Mouse (Mus musculus) forebrain, embryonic 13.5 days (tissue): Measurements from ENCODE around the gene Mettl11b. TPM values are rescaled to one million over a fixed set of nuclear protein-coding genes. Genes with fewer than 3 reads are reported as not detected.
"Not testable (repeated sequence)": the region's sequence is repeated elsewhere in the genome, so short reads cannot be mapped to it uniquely, and the experiment has no call there.

Experiments used
- ATAC-seq: fragments of 200-750 bp; cut with Nextera tagmentation; 2 replicates; pipeline ENCODE4 v1.8.0; 2017
- H3K27ac ChIP-seq: fragments of 300-500 bp; sonication (generic); 2 replicates; pipeline ENCODE4 v1.5.1; 2015; ENCODE audit warnings: inconsistent platforms, mild to moderate bottlenecking, moderate library complexity
- H3K27me3 ChIP-seq: fragments of 300-500 bp; sonication (generic); 2 replicates; pipeline ENCODE4 v1.6.1; 2015; ENCODE audit warnings: mild to moderate bottlenecking, inconsistent platforms
- H3K36me3 ChIP-seq: fragments of 300-500 bp; sonication (generic); 2 replicates; pipeline ENCODE4 v1.6.1; 2015; ENCODE audit warnings: mild to moderate bottlenecking, inconsistent platforms; ENCODE audit not compliant: poor library complexity, severe bottlenecking
- H3K4me1 ChIP-seq: fragments of 300-500 bp; sonication (generic); 2 replicates; pipeline ENCODE4 v1.6.1; 2015; ENCODE audit warnings: inconsistent platforms
- H3K4me2 ChIP-seq: fragments of 300-500 bp; sonication (generic); 2 replicates; pipeline ENCODE4 v1.6.1; 2015; ENCODE audit warnings: inconsistent platforms, mild to moderate bottlenecking, moderate library complexity
- H3K4me3 ChIP-seq: fragments of 300-500 bp; sonication (generic); 2 replicates; pipeline ENCODE4 v1.5.1; 2015; ENCODE audit warnings: mild to moderate bottlenecking, inconsistent platforms
- H3K9ac ChIP-seq: fragments of 300-500 bp; sonication (generic); 2 replicates; pipeline ENCODE4 v1.6.1; 2015; ENCODE audit warnings: mild to moderate bottlenecking, inconsistent platforms
- H3K9me3 ChIP-seq: fragments of 300-500 bp; sonication (generic); replicated peaks from 2 replicates; pipeline ENCODE4 v1.6.1; 2016; ENCODE audit warnings: inconsistent platforms
- WGBS: fragments of 180-500 bp; shearing (Covaris S2); methylation state at CpG from one replicate; pipeline ENCODE4 v1.1.7; 2015; 5-methylcytosine and 5-hydroxymethylcytosine counted together
- polyA plus RNA-seq: library from polyadenylated mRNA; unstranded; fragments of >200 nt; fragmentation: Nextera tagmentation; extraction: Ambion mirVana; gene quantifications from 2 replicates; pipeline ENCODE4 v1.2.1, GENCODE M21; 2015

Mettl11b gene
- polyA plus RNA-seq: 0.70 and 0.98 TPM in 2 replicates

- Histone ChIP-seq H3K4me3 (peak within 1 kb of the TSS; percentile 20; the same call in 1 of the 2 replicates), H3K9ac (peak within 1 kb of the TSS; percentile 43; the same call in 1 of the 2 replicates), H3K4me2 (peak within 1 kb of the TSS; percentile 55)
These were observed at the start of gene Mettl11b for GRCm38 (mm10) chr1:163725106-163725759. Mettl11b (minus strand) TSS chr1:163725232.

GRCm38 (mm10) chr1:163757462-163758207, 32.6 kb upstream of the Mettl11b start:
- Histone ChIP-seq H3K9ac (no peak overlapping the region), H3K4me3 (no peak overlapping the region), H3K27me3 (no peaks in the 10 kb centered on the region), H3K27ac (no peak overlapping the region), H3K36me3 (no peaks in the 10 kb centered on the region), H3K4me2 (no peak overlapping the region), H3K9me3 (no peaks in the 10 kb centered on the region), H3K4me1 (no peaks in the 10 kb centered on the region)
- no peak for ATAC-seq
- WGBS: 86% methylated on average over 10 of the region's 10 CpGs

More at GRCm38 (mm10) chr1:163725106-163725759, at the start of gene Mettl11b:
- Histone ChIP-seq H3K36me3 (no peaks in the 10 kb centered on the region), H3K4me1 (peaks cover 15% of the 10 kb centered on the region), H3K27me3 (no peaks in the 10 kb centered on the region), H3K27ac (0 out of 2 replicates have a peak within 1 kb of the TSS, but pooled peaks have one; percentile 19), H3K9me3 (no peaks in the 10 kb centered on the region)
- peak; percentile 95 for ATAC-seq
- 13% methylated on average over 9 of the region's 9 CpGs for WGBS

GRCm38 (mm10) chr1:163751360-163751992, 26.4 kb upstream of the Mettl11b start:
- 63% methylated on average over 4 of the region's 4 CpGs for WGBS
- H3K4me3 ChIP-seq: no peak overlapping the region
- H3K4me1 ChIP-seq: no peaks in the 10 kb centered on the region
- peak; percentile 69; the same call in 1 of the 2 replicates for ATAC-seq
- no peak overlapping the region for H3K4me2 ChIP-seq
- H3K9me3 ChIP-seq: no peaks in the 10 kb centered on the region
- no peak overlapping the region for H3K27ac ChIP-seq
- H3K27me3 ChIP-seq: no peaks in the 10 kb centered on the region
- H3K9ac ChIP-seq: no peak overlapping the region
- H3K36me3 ChIP-seq: no peaks in the 10 kb centered on the region

- no peaks in the 10 kb centered on the region for H3K36me3 ChIP-seq
- H3K4me2 ChIP-seq: no peak overlapping the region
- H3K27ac ChIP-seq: no peak overlapping the region
- H3K27me3 ChIP-seq: no peaks in the 10 kb centered on the region
- H3K9ac ChIP-seq: no peak overlapping the region
- no peaks in the 10 kb centered on the region for H3K9me3 ChIP-seq
- H3K4me3 ChIP-seq: no peak overlapping the region
- no peak for ATAC-seq
- WGBS: 86% methylated on average over 1 of the region's 1 CpGs
- no peaks in the 10 kb centered on the region for H3K4me1 ChIP-seq
These were observed 12.2 kb upstream of the Mettl11b start for GRCm38 (mm10) chr1:163737239-163737533.

GRCm38 (mm10) chr1:163736441-163737238, 11.6 kb upstream of the Mettl11b start:
- WGBS: 84% methylated on average over 10 of the region's 10 CpGs
- ATAC-seq: no peak
- Histone ChIP-seq H3K4me3 (no peak overlapping the region), H3K4me1 (no peaks in the 10 kb centered on the region), H3K9me3 (no peaks in the 10 kb centered on the region), H3K9ac (no peak overlapping the region), H3K27ac (no peak overlapping the region), H3K36me3 (no peaks in the 10 kb centered on the region), H3K27me3 (no peaks in the 10 kb centered on the region), H3K4me2 (no peak overlapping the region)

GRCm38 (mm10) chr1:163731166-163731565, 6.1 kb upstream of the Mettl11b start:
- H3K27ac ChIP-seq, H3K9me3 ChIP-seq, H3K9ac ChIP-seq, H3K27me3 ChIP-seq, H3K4me2 ChIP-seq, H3K36me3 ChIP-seq, H3K4me3 ChIP-seq, H3K4me1 ChIP-seq, ATAC-seq: not testable (repeated sequence)
- WGBS: 93% methylated on average over 10 of the region's 10 CpGs

GRCm38 (mm10) chr1:163723913-163724312, 1.1 kb downstream of the Mettl11b start:
- Histone ChIP-seq H3K27ac (no peak overlapping the region), H3K4me2 (no peak overlapping the region), H3K36me3 (no peaks in the 10 kb centered on the region), H3K4me1 (peaks cover 15% of the 10 kb centered on the region), H3K27me3 (no peaks in the 10 kb centered on the region), H3K4me3 (no peak overlapping the region), H3K9me3 (no peaks in the 10 kb centered on the region), H3K9ac (no peak overlapping the region)
- no peak for ATAC-seq
- 39% methylated on average over 1 of the region's 1 CpGs for WGBS

- Histone ChIP-seq H3K27ac (no peak overlapping the region), H3K4me2 (no peak overlapping the region), H3K36me3 (no peaks in the 10 kb centered on the region), H3K27me3 (no peaks in the 10 kb centered on the region), H3K9ac (no peak overlapping the region), H3K4me1 (no peaks in the 10 kb centered on the region), H3K9me3 (no peaks in the 10 kb centered on the region), H3K4me3 (no peak overlapping the region)
- 57% methylated on average over 2 of the region's 2 CpGs for WGBS
- ATAC-seq: no peak
These were observed 16.4 kb downstream of the Mettl11b start for GRCm38 (mm10) chr1:163708618-163709017.

GRCm38 (mm10) chr1:163700571-163700970, 24.5 kb downstream of the Mettl11b start:
- no peaks in the 10 kb centered on the region for H3K9me3 ChIP-seq
- H3K36me3 ChIP-seq: no peaks in the 10 kb centered on the region
- 90% methylated on average over 7 of the region's 7 CpGs for WGBS
- no peak overlapping the region for H3K27ac ChIP-seq
- H3K4me1 ChIP-seq: no peaks in the 10 kb centered on the region
- no peaks in the 10 kb centered on the region for H3K27me3 ChIP-seq
- ATAC-seq: no peak
- no peak overlapping the region for H3K4me2 ChIP-seq
- no peak overlapping the region for H3K4me3 ChIP-seq
- no peak overlapping the region for H3K9ac ChIP-seq

GRCm38 (mm10) chr1:163699702-163700101, 25.3 kb downstream of the Mettl11b start:
- Histone ChIP-seq H3K4me3 (no peak overlapping the region), H3K4me2 (no peak overlapping the region), H3K4me1 (no peaks in the 10 kb centered on the region), H3K9ac (no peak overlapping the region), H3K27ac (no peak overlapping the region), H3K27me3 (no peaks in the 10 kb centered on the region), H3K9me3 (no peaks in the 10 kb centered on the region), H3K36me3 (no peaks in the 10 kb centered on the region)
- no peak for ATAC-seq
- 92% methylated on average over 3 of the region's 3 CpGs for WGBS

- Histone ChIP-seq H3K4me1 (no peaks in the 10 kb centered on the region), H3K4me3 (no peak overlapping the region), H3K9me3 (no peaks in the 10 kb centered on the region), H3K27ac (no peak overlapping the region), H3K9ac (no peak overlapping the region), H3K27me3 (no peaks in the 10 kb centered on the region), H3K36me3 (no peaks in the 10 kb centered on the region), H3K4me2 (no peak overlapping the region)
- WGBS: 82% methylated on average over 3 of the region's 3 CpGs
- no peak for ATAC-seq
These were observed 33.2 kb downstream of the Mettl11b start for GRCm38 (mm10) chr1:163691860-163692259.
